Mouse (Mus musculus): ENCODE data around the gene Apol9b. TPM values are rescaled to one million over a fixed set of nuclear protein-coding genes. Genes with fewer than 3 reads are reported as not detected.
"Not testable (repeated sequence)": the region's sequence is repeated elsewhere in the genome, so short reads cannot be mapped to it uniquely, and the experiment has no call there.

The Apol9b gene
- total RNA-seq (2014; rRNA removed) (133 and 148 TPM in 2 replicates), polyA plus RNA-seq (2012; rRNA removed) (125 and 174 TPM in 2 replicates)

DNA sequence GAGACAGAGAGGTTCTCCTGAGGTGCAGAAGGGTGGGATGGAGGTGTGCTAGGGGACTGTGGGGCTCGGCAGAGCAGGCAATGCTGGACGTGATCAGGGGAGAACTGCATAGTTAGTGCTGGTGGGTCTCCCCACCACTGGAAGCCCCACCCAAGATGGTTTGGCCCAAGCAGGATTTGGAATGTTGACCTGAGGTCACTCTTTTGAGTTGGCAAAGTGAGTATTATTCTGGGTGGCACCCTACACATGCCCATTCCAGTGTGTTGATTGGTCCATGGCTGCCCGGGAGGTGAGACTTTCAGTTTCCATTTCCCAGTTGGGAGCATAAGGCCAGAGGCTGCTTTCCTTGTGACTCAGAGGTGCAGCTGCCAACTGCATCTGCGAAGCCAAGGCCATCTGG is at the start of gene Apol9b:
Apol9b (plus strand) TSS at position 301 of the 400 bp plus-strand sequence.
- Histone ChIP-seq H3K4me3 (ENCODE audit: insufficient read depth, low read depth, low read length) (peak within 1 kb of the TSS; percentile 63), H3K9ac (ENCODE audit: low read depth, low read length) (peak within 1 kb of the TSS; percentile 64), H3K4me1 (ENCODE audit: control insufficient read depth, insufficient read depth, low read length) (peaks cover 15% of the 10 kb centered on the region), H3K27ac (replicated peaks; ENCODE audit: insufficient read depth, low read depth, low read length) (peak within 1 kb of the TSS; percentile 96)
- not testable (repeated sequence) for H3K36me3 ChIP-seq (ENCODE audit: control insufficient read depth, insufficient read depth, low read length); DNase-seq (ENCODE audit: extremely low read depth, low read depth, low spot score); H3K79me2 ChIP-seq (ENCODE audit: control insufficient read depth, insufficient read depth, low read length); H3K27me3 ChIP-seq (ENCODE audit: control insufficient read depth, insufficient read depth, low read length)
- WGBS: 0% methylated on average over 1 of the region's 4 CpGs

- 13% methylated on average over 11 of the region's 11 CpGs for WGBS
- peak; percentile 68 for TF ChIP-seq CTCF (IDR thresholded peaks at IDR 0.05; ENCODE audit: low read depth, low read length)
These were observed 44.9 kb upstream of the Apol9b start for GRCm38 (mm10) chr15:77683944-77684343.

DNA sequence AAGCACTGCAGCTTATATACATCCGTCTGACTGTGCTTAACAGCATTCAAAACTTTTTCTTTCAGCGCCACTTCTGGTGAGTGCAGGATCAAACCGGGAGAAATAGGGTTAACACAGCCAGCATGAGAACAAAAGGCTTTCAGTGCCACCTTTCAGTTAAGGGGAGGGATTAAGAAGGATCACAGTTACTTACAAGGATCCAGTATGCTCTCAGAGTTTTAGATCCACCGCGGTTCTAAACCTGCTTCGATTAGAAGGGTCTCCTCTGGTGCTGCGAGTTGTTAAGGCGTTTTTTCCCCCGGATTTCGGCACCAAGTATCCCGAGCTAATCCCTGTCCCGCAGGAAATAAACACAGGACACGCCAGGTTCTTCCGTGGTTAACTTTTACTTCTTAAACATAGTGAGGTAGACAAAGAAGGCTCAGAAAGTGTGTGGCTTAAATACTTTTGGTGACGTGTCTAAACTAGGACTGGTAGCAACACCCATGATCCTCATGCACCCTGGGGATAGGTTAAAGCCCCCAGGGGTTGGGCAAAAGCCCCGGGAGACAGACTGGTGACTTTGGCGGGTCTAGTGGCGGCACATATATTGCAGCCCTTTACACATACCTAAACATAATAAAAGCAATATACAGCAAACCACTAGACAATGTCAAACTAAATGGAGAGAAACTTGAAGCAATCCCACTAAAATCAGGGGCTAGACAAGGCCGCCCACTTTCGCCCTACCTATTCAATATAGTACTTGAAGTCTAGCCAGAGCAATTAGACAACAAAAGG is 37.1 kb upstream of the Apol9b start:
- H3K36me3 ChIP-seq (ENCODE audit: control insufficient read depth, insufficient read depth, low read length); H3K27me3 ChIP-seq (ENCODE audit: control insufficient read depth, insufficient read depth, low read length); DNase-seq (ENCODE audit: extremely low read depth, low read depth, low spot score); H3K4me3 ChIP-seq (ENCODE audit: insufficient read depth, low read depth, low read length); H3K79me2 ChIP-seq (ENCODE audit: control insufficient read depth, insufficient read depth, low read length); H3K9ac ChIP-seq (ENCODE audit: low read depth, low read length); H3K4me1 ChIP-seq (ENCODE audit: control insufficient read depth, insufficient read depth, low read length); H3K27ac ChIP-seq (replicated peaks; ENCODE audit: insufficient read depth, low read depth, low read length): not testable (repeated sequence)
- WGBS: 12% methylated on average over 20 of the region's 20 CpGs

More at GRCm38 (mm10) chr15:77683944-77684343, 44.9 kb upstream of the Apol9b start:
- H3K27ac ChIP-seq (replicated peaks; ENCODE audit: insufficient read depth, low read depth, low read length); H3K4me3 ChIP-seq (ENCODE audit: insufficient read depth, low read depth, low read length); H3K79me2 ChIP-seq (ENCODE audit: control insufficient read depth, insufficient read depth, low read length); H3K36me3 ChIP-seq (ENCODE audit: control insufficient read depth, insufficient read depth, low read length); H3K4me1 ChIP-seq (ENCODE audit: control insufficient read depth, insufficient read depth, low read length); H3K9ac ChIP-seq (ENCODE audit: low read depth, low read length); H3K27me3 ChIP-seq (ENCODE audit: control insufficient read depth, insufficient read depth, low read length); DNase-seq (ENCODE audit: extremely low read depth, low read depth, low spot score): not testable (repeated sequence)

DNA sequence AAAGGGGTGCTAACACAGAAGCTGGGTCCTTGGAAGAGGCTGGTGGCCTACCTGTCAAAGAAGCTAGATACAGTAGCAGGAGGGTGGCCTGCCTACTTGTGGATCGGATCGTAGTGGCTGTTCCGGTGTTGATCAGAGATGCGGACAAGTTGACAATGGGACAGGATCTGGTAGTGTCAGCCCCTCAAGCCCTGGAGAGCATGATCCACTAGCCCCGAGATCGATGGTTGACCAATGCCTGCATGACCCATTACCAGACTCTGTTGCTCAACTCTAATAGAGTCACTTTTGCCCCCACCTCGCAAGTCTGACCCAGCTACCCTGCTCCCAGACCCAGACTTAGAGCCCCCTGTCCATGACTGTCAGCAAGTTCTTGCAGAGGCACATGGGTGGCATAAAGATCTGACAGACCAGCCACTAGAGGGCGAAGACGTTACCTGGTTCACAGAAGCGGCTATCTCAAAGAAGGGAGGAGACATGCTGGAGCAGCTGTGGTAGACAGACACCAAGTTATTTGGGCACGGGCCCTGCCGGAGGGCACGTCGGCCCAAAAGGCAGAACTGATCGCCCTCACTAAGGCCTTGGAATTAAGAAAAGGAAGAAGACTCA is 34.0 kb upstream of the Apol9b start:
- H3K4me3 ChIP-seq (ENCODE audit: insufficient read depth, low read depth, low read length); H3K27ac ChIP-seq (replicated peaks; ENCODE audit: insufficient read depth, low read depth, low read length); H3K9ac ChIP-seq (ENCODE audit: low read depth, low read length); H3K4me1 ChIP-seq (ENCODE audit: control insufficient read depth, insufficient read depth, low read length); H3K27me3 ChIP-seq (ENCODE audit: control insufficient read depth, insufficient read depth, low read length); H3K36me3 ChIP-seq (ENCODE audit: control insufficient read depth, insufficient read depth, low read length); H3K79me2 ChIP-seq (ENCODE audit: control insufficient read depth, insufficient read depth, low read length): not testable (repeated sequence)
- peak; percentile 63 for DNase-seq (ENCODE audit: extremely low read depth, low read depth, low spot score)
- peak; percentile 62 for TF ChIP-seq CTCF (IDR thresholded peaks at IDR 0.05; ENCODE audit: low read depth, low read length)
- 32% methylated on average over 11 of the region's 15 CpGs for WGBS

GRCm38 (mm10) chr15:77698656-77699055 is 30.2 kb upstream of the Apol9b start, which contains the start of gene Apol7e:
Apol7e (plus strand) TSS chr15:77698857.
- not testable (repeated sequence) for H3K9ac ChIP-seq (ENCODE audit: low read depth, low read length); H3K36me3 ChIP-seq (ENCODE audit: control insufficient read depth, insufficient read depth, low read length); H3K4me3 ChIP-seq (ENCODE audit: insufficient read depth, low read depth, low read length); H3K27me3 ChIP-seq (ENCODE audit: control insufficient read depth, insufficient read depth, low read length); H3K4me1 ChIP-seq (ENCODE audit: control insufficient read depth, insufficient read depth, low read length); H3K27ac ChIP-seq (replicated peaks; ENCODE audit: insufficient read depth, low read depth, low read length); DNase-seq (ENCODE audit: extremely low read depth, low read depth, low spot score); H3K79me2 ChIP-seq (ENCODE audit: control insufficient read depth, insufficient read depth, low read length)
- 73% methylated on average over 4 of the region's 4 CpGs for WGBS

- DNase-seq (ENCODE audit: extremely low read depth, low read depth, low spot score); H3K36me3 ChIP-seq (ENCODE audit: control insufficient read depth, insufficient read depth, low read length); H3K79me2 ChIP-seq (ENCODE audit: control insufficient read depth, insufficient read depth, low read length); H3K4me1 ChIP-seq (ENCODE audit: control insufficient read depth, insufficient read depth, low read length); H3K9ac ChIP-seq (ENCODE audit: low read depth, low read length); H3K27me3 ChIP-seq (ENCODE audit: control insufficient read depth, insufficient read depth, low read length); H3K27ac ChIP-seq (replicated peaks; ENCODE audit: insufficient read depth, low read depth, low read length); H3K4me3 ChIP-seq (ENCODE audit: insufficient read depth, low read depth, low read length): not testable (repeated sequence)
- WGBS: 90% methylated on average over 3 of the region's 3 CpGs
These were observed 23.5 kb upstream of the Apol9b start for GRCm38 (mm10) chr15:77705306-77705705.

- not testable (repeated sequence) for H3K27ac ChIP-seq (replicated peaks; ENCODE audit: insufficient read depth, low read depth, low read length); DNase-seq (ENCODE audit: extremely low read depth, low read depth, low spot score); H3K79me2 ChIP-seq (ENCODE audit: control insufficient read depth, insufficient read depth, low read length); H3K36me3 ChIP-seq (ENCODE audit: control insufficient read depth, insufficient read depth, low read length); H3K4me3 ChIP-seq (ENCODE audit: insufficient read depth, low read depth, low read length); H3K27me3 ChIP-seq (ENCODE audit: control insufficient read depth, insufficient read depth, low read length); H3K4me1 ChIP-seq (ENCODE audit: control insufficient read depth, insufficient read depth, low read length); H3K9ac ChIP-seq (ENCODE audit: low read depth, low read length)
- WGBS: 77% methylated on average over 1 of the region's 1 CpGs
These were observed 19.9 kb upstream of the Apol9b start for GRCm38 (mm10) chr15:77708936-77709335.

DNA sequence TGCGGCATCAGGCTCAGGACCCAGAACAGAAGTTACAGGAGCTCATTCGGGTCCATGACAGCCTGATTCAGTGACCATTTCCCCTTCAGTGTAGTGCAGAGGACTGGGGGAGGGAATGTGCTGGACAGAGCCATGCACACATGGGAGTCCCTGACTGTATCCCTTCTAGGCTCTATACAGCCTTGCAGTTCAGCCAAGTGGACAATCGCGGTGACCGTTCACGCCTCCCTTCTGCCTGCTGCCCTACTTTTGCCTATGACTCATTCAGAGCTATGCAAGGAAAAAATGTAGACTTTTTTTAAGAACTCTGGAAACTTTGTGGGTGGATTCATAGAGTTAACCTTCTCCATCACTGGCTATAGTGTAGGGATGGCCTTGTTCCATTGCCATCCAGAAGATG is 10.6 kb upstream of the Apol9b start:
- H3K4me1 ChIP-seq (ENCODE audit: control insufficient read depth, insufficient read depth, low read length); H3K9ac ChIP-seq (ENCODE audit: low read depth, low read length); H3K27me3 ChIP-seq (ENCODE audit: control insufficient read depth, insufficient read depth, low read length); H3K79me2 ChIP-seq (ENCODE audit: control insufficient read depth, insufficient read depth, low read length); DNase-seq (ENCODE audit: extremely low read depth, low read depth, low spot score); H3K4me3 ChIP-seq (ENCODE audit: insufficient read depth, low read depth, low read length); H3K27ac ChIP-seq (replicated peaks; ENCODE audit: insufficient read depth, low read depth, low read length); H3K36me3 ChIP-seq (ENCODE audit: control insufficient read depth, insufficient read depth, low read length): not testable (repeated sequence)
- WGBS: 43% methylated on average over 3 of the region's 6 CpGs

DNA sequence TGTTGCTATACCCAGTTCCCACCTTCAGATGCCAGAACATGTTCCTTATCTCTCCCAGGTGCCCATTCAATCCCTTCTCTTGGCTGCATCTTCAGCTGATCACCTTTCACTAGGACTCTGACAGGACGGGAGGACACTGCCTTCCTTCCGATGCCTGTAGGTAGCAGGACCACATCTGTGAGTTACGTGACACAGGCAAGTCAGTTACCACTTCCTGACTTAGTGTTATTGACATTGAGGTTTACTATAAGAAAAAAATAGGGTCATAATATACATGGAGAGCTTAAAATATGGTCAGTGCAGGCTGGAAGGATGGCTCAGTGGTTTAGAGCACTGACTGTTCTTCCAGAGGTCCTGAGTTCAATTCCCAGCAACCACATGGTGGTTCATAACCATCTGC is 7.3 kb upstream of the Apol9b start:
- not testable (repeated sequence) for H3K27ac ChIP-seq (replicated peaks; ENCODE audit: insufficient read depth, low read depth, low read length); H3K9ac ChIP-seq (ENCODE audit: low read depth, low read length); H3K4me3 ChIP-seq (ENCODE audit: insufficient read depth, low read depth, low read length); H3K27me3 ChIP-seq (ENCODE audit: control insufficient read depth, insufficient read depth, low read length); H3K79me2 ChIP-seq (ENCODE audit: control insufficient read depth, insufficient read depth, low read length); H3K4me1 ChIP-seq (ENCODE audit: control insufficient read depth, insufficient read depth, low read length); DNase-seq (ENCODE audit: extremely low read depth, low read depth, low spot score); H3K36me3 ChIP-seq (ENCODE audit: control insufficient read depth, insufficient read depth, low read length)
- WGBS: no CpG with 5 or more reads among the region's 3 CpGs

Data from liver, adult 2 months (tissue).